Mouse (Mus musculus) limb, embryonic 10.5 days (tissue): Measurements from ENCODE around the gene Cobl. TPM values are rescaled to one million over a fixed set of nuclear protein-coding genes. Genes with fewer than 3 reads are reported as not detected.

Experiments
- DNase-seq: peaks from one replicate; pipeline ENCODE4 v3.0.0-alpha.2; 2017; ENCODE audit warnings: low spot score
- H3K27ac ChIP-seq: fragments of 300-500 bp; sonication (generic); 2 replicates; pipeline ENCODE4 v1.5.1; 2016; ENCODE audit warnings: mild to moderate bottlenecking
- H3K27me3 ChIP-seq: fragments of 300-500 bp; sonication (generic); 2 replicates; pipeline ENCODE4 v1.6.1; 2016; ENCODE audit warnings: low read depth, mild to moderate bottlenecking; ENCODE audit not compliant: poor library complexity, severe bottlenecking
- H3K36me3 ChIP-seq: fragments of 300-500 bp; sonication (generic); 2 replicates; pipeline ENCODE4 v1.6.1; 2016; ENCODE audit warnings: mild to moderate bottlenecking, moderate library complexity
- H3K4me1 ChIP-seq: fragments of 300-500 bp; sonication (generic); 2 replicates; pipeline ENCODE4 v1.6.1; 2016
- H3K4me3 ChIP-seq: fragments of 300-500 bp; sonication (generic); 2 replicates; pipeline ENCODE4 v1.5.1; 2016; ENCODE audit warnings: mild to moderate bottlenecking, moderate library complexity
- H3K9me3 ChIP-seq: fragments of 300-500 bp; sonication (generic); replicated peaks from 2 replicates; pipeline ENCODE4 v1.6.1; 2016; ENCODE audit warnings: mild to moderate bottlenecking
- WGBS: fragments of 180-500 bp; shearing (Covaris S2); methylation state at CpG from one replicate; pipeline ENCODE4 v1.1.7; 2016; 5-methylcytosine and 5-hydroxymethylcytosine counted together
- polyA plus RNA-seq: library from polyadenylated mRNA; unstranded; fragments of >200 nt; fragmentation: Nextera tagmentation; extraction: Ambion mirVana; gene quantifications from 2 replicates; pipeline ENCODE4 v1.2.1, GENCODE M21; 2016

Gene Cobl
- polyA plus RNA-seq, 1 experiment from 2014 or later: 0.58 TPM

- no peaks in the 10 kb centered on the region for H3K9me3 ChIP-seq
- WGBS: 91% methylated on average over 1 of the region's 1 CpGs
- H3K4me3 ChIP-seq: no peak overlapping the region
- no peaks in the 10 kb centered on the region for H3K27me3 ChIP-seq
- no peak for DNase-seq
- no peaks in the 10 kb centered on the region for H3K4me1 ChIP-seq
- no peaks in the 10 kb centered on the region for H3K36me3 ChIP-seq
- no peak overlapping the region for H3K27ac ChIP-seq
These were observed 249.2 kb downstream of the Cobl start for GRCm38 (mm10) chr11:12215582-12215981.

- no peak overlapping the region for H3K4me3 ChIP-seq
- H3K27ac ChIP-seq: no peak overlapping the region
- 89% methylated on average over 2 of the region's 2 CpGs for WGBS
- H3K27me3 ChIP-seq: no peaks in the 10 kb centered on the region
- no peaks in the 10 kb centered on the region for H3K4me1 ChIP-seq
- H3K36me3 ChIP-seq: no peaks in the 10 kb centered on the region
- DNase-seq: no peak
- no peaks in the 10 kb centered on the region for H3K9me3 ChIP-seq
These were observed 256.2 kb downstream of the Cobl start for GRCm38 (mm10) chr11:12208574-12208973.

- Histone ChIP-seq H3K27me3 (no peaks in the 10 kb centered on the region), H3K4me3 (no peak overlapping the region), H3K27ac (no peak overlapping the region), H3K4me1 (no peaks in the 10 kb centered on the region), H3K36me3 (no peaks in the 10 kb centered on the region), H3K9me3 (no peaks in the 10 kb centered on the region)
- WGBS: 76% methylated on average over 6 of the region's 6 CpGs
- DNase-seq: no peak
These were observed 259.3 kb downstream of the Cobl start for GRCm38 (mm10) chr11:12205201-12206161.

GRCm38 (mm10) chr11:12199441-12199840, 265.3 kb downstream of the Cobl start:
- WGBS: 89% methylated on average over 4 of the region's 4 CpGs
- Histone ChIP-seq H3K9me3 (no peaks in the 10 kb centered on the region), H3K27me3 (no peaks in the 10 kb centered on the region), H3K27ac (no peak overlapping the region), H3K36me3 (no peaks in the 10 kb centered on the region), H3K4me3 (no peak overlapping the region), H3K4me1 (no peaks in the 10 kb centered on the region)
- DNase-seq: no peak

GRCm38 (mm10) chr11:12198700-12199349, 265.9 kb downstream of the Cobl start:
- DNase-seq: no peak
- Histone ChIP-seq H3K27me3 (no peaks in the 10 kb centered on the region), H3K36me3 (no peaks in the 10 kb centered on the region), H3K4me1 (no peaks in the 10 kb centered on the region), H3K9me3 (no peaks in the 10 kb centered on the region), H3K4me3 (no peak overlapping the region), H3K27ac (no peak overlapping the region)
- WGBS: 88% methylated on average over 6 of the region's 6 CpGs

- no peak for DNase-seq
- 86% methylated on average over 2 of the region's 2 CpGs for WGBS
- H3K4me3 ChIP-seq: no peak overlapping the region
- H3K27me3 ChIP-seq: no peaks in the 10 kb centered on the region
- no peaks in the 10 kb centered on the region for H3K9me3 ChIP-seq
- H3K27ac ChIP-seq: no peak overlapping the region
- no peaks in the 10 kb centered on the region for H3K4me1 ChIP-seq
- H3K36me3 ChIP-seq: no peaks in the 10 kb centered on the region
These were observed 266.7 kb downstream of the Cobl start for GRCm38 (mm10) chr11:12198017-12198416.

GRCm38 (mm10) chr11:12197542-12197941, 267.2 kb downstream of the Cobl start:
- DNase-seq: no peak
- WGBS: 87% methylated on average over 4 of the region's 4 CpGs
- Histone ChIP-seq H3K9me3 (no peaks in the 10 kb centered on the region), H3K4me3 (no peak overlapping the region), H3K27me3 (no peaks in the 10 kb centered on the region), H3K27ac (no peak overlapping the region), H3K4me1 (no peaks in the 10 kb centered on the region), H3K36me3 (no peaks in the 10 kb centered on the region)

GRCm38 (mm10) chr11:12195390-12195789, 269.4 kb downstream of the Cobl start:
- DNase-seq: no peak
- H3K4me3 ChIP-seq: no peak overlapping the region
- H3K4me1 ChIP-seq: no peaks in the 10 kb centered on the region
- no peaks in the 10 kb centered on the region for H3K36me3 ChIP-seq
- no peaks in the 10 kb centered on the region for H3K9me3 ChIP-seq
- no peaks in the 10 kb centered on the region for H3K27me3 ChIP-seq
- no peak overlapping the region for H3K27ac ChIP-seq
- 85% methylated on average over 3 of the region's 3 CpGs for WGBS

- DNase-seq: no peak
- Histone ChIP-seq H3K36me3 (no peaks in the 10 kb centered on the region), H3K4me3 (no peak overlapping the region), H3K9me3 (no peaks in the 10 kb centered on the region), H3K27ac (no peak overlapping the region), H3K27me3 (no peaks in the 10 kb centered on the region), H3K4me1 (no peaks in the 10 kb centered on the region)
- 87% methylated on average over 4 of the region's 4 CpGs for WGBS
These were observed 271.4 kb downstream of the Cobl start for GRCm38 (mm10) chr11:12193369-12193768.

- H3K27ac ChIP-seq: no peak overlapping the region
- DNase-seq: no peak
- 84% methylated on average over 2 of the region's 2 CpGs for WGBS
These were observed 273.4 kb downstream of the Cobl start for GRCm38 (mm10) chr11:12191386-12191785.

GRCm38 (mm10) chr11:12190417-12190816, 274.3 kb downstream of the Cobl start:
- H3K27me3 ChIP-seq: no peaks in the 10 kb centered on the region
- no peak overlapping the region for H3K4me3 ChIP-seq
- no peak for DNase-seq
- H3K36me3 ChIP-seq: no peaks in the 10 kb centered on the region
- H3K27ac ChIP-seq: no peak overlapping the region
- H3K4me1 ChIP-seq: no peaks in the 10 kb centered on the region
- WGBS: 78% methylated on average over 1 of the region's 1 CpGs
- H3K9me3 ChIP-seq: no peaks in the 10 kb centered on the region

More at GRCm38 (mm10) chr11:12191386-12191785, 273.4 kb downstream of the Cobl start:
- Histone ChIP-seq H3K4me3 (no peak overlapping the region), H3K36me3 (no peaks in the 10 kb centered on the region), H3K27me3 (no peaks in the 10 kb centered on the region), H3K4me1 (no peaks in the 10 kb centered on the region), H3K9me3 (no peaks in the 10 kb centered on the region)
